Mouse (Mus musculus) hindbrain, postnatal 0 days (tissue): Measurements from ENCODE around the gene Gm45713. TPM values are rescaled to one million over a fixed set of nuclear protein-coding genes. Genes with fewer than 3 reads are reported as not detected.

ENCODE experiments used
- ATAC-seq: fragments of 200-750 bp; cut with Nextera tagmentation; 2 replicates; pipeline ENCODE4 v1.8.0; 2017; ENCODE audit warnings: mild to moderate bottlenecking, moderate TSS enrichment, moderate library complexity
- DNase-seq: peaks from one replicate; pipeline ENCODE4 v3.0.0-alpha.2; 2015; ENCODE audit warnings: low spot score
- H3K27ac ChIP-seq: fragments of 300-500 bp; sonication (generic); 2 replicates; pipeline ENCODE4 v1.5.1; 2014; ENCODE audit warnings: mild to moderate bottlenecking
- H3K27me3 ChIP-seq: fragments of 300-500 bp; sonication (generic); 2 replicates; pipeline ENCODE4 v1.6.1; 2014; ENCODE audit warnings: low read length, mixed read lengths; ENCODE audit not compliant: insufficient read depth
- H3K36me3 ChIP-seq: fragments of 300-500 bp; sonication (generic); 2 replicates; pipeline ENCODE4 v1.6.1; 2014; ENCODE audit warnings: low read length, mixed read lengths; ENCODE audit not compliant: insufficient read depth
- H3K4me1 ChIP-seq: fragments of 300-500 bp; sonication (generic); 2 replicates; pipeline ENCODE4 v1.6.1; 2014; ENCODE audit warnings: antibody characterized with exemption, low read length, mixed read lengths; ENCODE audit not compliant: insufficient read depth
- H3K4me2 ChIP-seq: fragments of 300-500 bp; sonication (generic); 2 replicates; pipeline ENCODE4 v1.6.1; 2014; ENCODE audit warnings: low read depth, mild to moderate bottlenecking, low read length, moderate library complexity, mixed read lengths
- H3K4me3 ChIP-seq: fragments of 300-500 bp; sonication (generic); 2 replicates; pipeline ENCODE4 v1.5.1; 2014; ENCODE audit warnings: low read length
- H3K9ac ChIP-seq: fragments of 300-500 bp; sonication (generic); replicated peaks from 2 replicates; pipeline ENCODE4 v1.6.1; 2014; ENCODE audit warnings: mild to moderate bottlenecking, low read length, moderate library complexity, mixed read lengths
- H3K9me3 ChIP-seq: fragments of 300-500 bp; sonication (generic); 2 replicates; pipeline ENCODE4 v1.6.1; 2016; ENCODE audit warnings: low read length, mixed read lengths
- CTCF ChIP-seq: IDR thresholded peaks from 2 replicates; pipeline ENCODE4 v1.5.1; 2016; ENCODE audit warnings: antibody characterized with exemption, control low read depth, low read depth
- WGBS: fragments of 180-500 bp; shearing (Covaris S2); extraction: QIAGEN DNeasy Blood & Tissue Kit; methylation state at CpG from one replicate; pipeline ENCODE4 v1.1.7; 2014; 5-methylcytosine and 5-hydroxymethylcytosine counted together
- polyA plus RNA-seq: library from polyadenylated mRNA; unstranded; fragments of >200 nt; fragmentation: Nextera tagmentation; extraction: Ambion mirVana; gene quantifications from 2 replicates; pipeline ENCODE4 v1.2.1, GENCODE M21; 2015
- total RNA-seq: library from RNA; depleted of rRNA; stranded (reverse); fragments of >200 nt; gene quantifications from 2 replicates; pipeline ENCODE4 v1.2.3, GENCODE M21; 2014

Gm45713 gene
- total and polyA plus RNA-seq, 2 experiments from 2014 or later: 0.15 TPM; not detected in 1

GRCm38 (mm10) chr7:45147267-45147666 is 11.2 kb upstream of the Gm45713 start:
- Histone ChIP-seq H3K4me1 (no peaks in the 10 kb centered on the region), H3K36me3 (no peaks in the 10 kb centered on the region; the same call in 1 of the 2 replicates), H3K9ac (no peak overlapping the region), H3K4me3 (no peak overlapping the region), H3K9me3 (no peaks in the 10 kb centered on the region), H3K4me2 (no peak overlapping the region), H3K27me3 (no peaks in the 10 kb centered on the region), H3K27ac (no peak overlapping the region)
- 91% methylated on average over 11 of the region's 11 CpGs for WGBS
- ATAC-seq: no peak
- TF ChIP-seq CTCF: no peak
- DNase-seq: no peak

DNA sequence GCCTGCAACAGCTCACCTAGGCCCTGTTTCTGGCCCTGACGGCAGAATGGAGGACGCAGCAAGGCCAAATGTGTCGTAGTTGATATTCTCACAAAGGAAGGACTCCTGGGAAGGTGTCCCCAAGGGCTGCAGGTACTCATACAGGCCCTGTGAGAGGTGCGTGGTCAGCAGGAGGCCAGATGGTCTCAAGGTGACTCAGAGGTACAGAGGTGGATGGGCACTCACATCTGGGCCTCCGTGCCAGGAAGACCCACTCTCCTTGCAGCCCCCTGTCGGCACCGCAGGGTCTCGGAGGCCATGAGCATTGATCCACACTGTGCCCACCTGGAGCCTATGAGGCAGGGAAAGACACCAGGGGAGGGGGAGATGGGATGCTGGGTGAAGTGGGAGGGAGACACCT is 9.4 kb upstream of the Gm45713 start:
- 93% methylated on average over 8 of the region's 8 CpGs for WGBS
- no peaks in the 10 kb centered on the region for H3K27me3 ChIP-seq
- H3K36me3 ChIP-seq: no peaks in the 10 kb centered on the region; the same call in 1 of the 2 replicates
- ATAC-seq (no peak), DNase-seq (no peak)
- no peak overlapping the region for H3K27ac ChIP-seq
- TF ChIP-seq CTCF: no peak
- no peaks in the 10 kb centered on the region for H3K4me1 ChIP-seq
- H3K9ac ChIP-seq: no peak overlapping the region
- no peak overlapping the region for H3K4me3 ChIP-seq
- no peak overlapping the region for H3K4me2 ChIP-seq
- no peaks in the 10 kb centered on the region for H3K9me3 ChIP-seq

- Histone ChIP-seq H3K9me3 (no peaks in the 10 kb centered on the region), H3K27ac (no peak overlapping the region), H3K4me3 (no peak overlapping the region), H3K4me1 (no peaks in the 10 kb centered on the region), H3K4me2 (no peak overlapping the region), H3K9ac (no peak overlapping the region), H3K36me3 (no peaks in the 10 kb centered on the region; the same call in 1 of the 2 replicates), H3K27me3 (no peaks in the 10 kb centered on the region)
- ATAC-seq (no peak), DNase-seq (no peak)
- TF ChIP-seq CTCF: no peak
- WGBS: 91% methylated on average over 13 of the region's 13 CpGs
These were observed 8.5 kb upstream of the Gm45713 start for GRCm38 (mm10) chr7:45144368-45145174.

DNA sequence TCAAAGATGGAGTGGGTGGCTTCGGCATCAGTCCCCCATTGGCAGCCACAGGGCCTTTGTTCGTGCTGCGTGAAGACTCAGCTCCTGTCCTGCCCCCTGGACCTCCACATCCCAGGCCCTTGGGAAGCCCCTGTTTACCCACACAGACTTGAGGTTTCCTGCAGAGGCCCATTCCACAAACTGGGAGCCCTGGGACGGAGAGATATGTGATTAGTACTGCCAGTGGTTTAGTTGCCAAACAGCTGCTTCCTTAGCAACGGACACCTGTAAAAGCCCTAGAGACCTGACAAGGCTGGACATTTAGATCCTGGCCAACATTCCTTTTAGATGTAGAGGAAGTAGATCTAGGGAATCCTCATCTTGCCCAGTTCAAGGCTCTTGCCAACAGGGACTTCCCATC is 5.9 kb upstream of the Gm45713 start:
- Histone ChIP-seq H3K9ac (no peak overlapping the region), H3K4me1 (no peaks in the 10 kb centered on the region), H3K27ac (no peak overlapping the region), H3K9me3 (no peaks in the 10 kb centered on the region), H3K4me3 (no peak overlapping the region), H3K27me3 (no peaks in the 10 kb centered on the region), H3K4me2 (no peak overlapping the region), H3K36me3 (no peaks in the 10 kb centered on the region; the same call in 1 of the 2 replicates)
- WGBS: 90% methylated on average over 5 of the region's 5 CpGs
- DNase-seq (no peak), ATAC-seq (no peak)
- TF ChIP-seq CTCF: no peak

GRCm38 (mm10) chr7:45141319-45141718 is 5.3 kb upstream of the Gm45713 start:
- Histone ChIP-seq H3K27ac (no peak overlapping the region), H3K9ac (no peak overlapping the region), H3K4me3 (no peak overlapping the region), H3K4me2 (no peak overlapping the region), H3K27me3 (no peaks in the 10 kb centered on the region), H3K36me3 (no peaks in the 10 kb centered on the region; the same call in 1 of the 2 replicates), H3K9me3 (no peaks in the 10 kb centered on the region), H3K4me1 (no peaks in the 10 kb centered on the region)
- 83% methylated on average over 3 of the region's 3 CpGs for WGBS
- no peak for ATAC-seq
- TF ChIP-seq CTCF: no peak
- no peak for DNase-seq

DNA sequence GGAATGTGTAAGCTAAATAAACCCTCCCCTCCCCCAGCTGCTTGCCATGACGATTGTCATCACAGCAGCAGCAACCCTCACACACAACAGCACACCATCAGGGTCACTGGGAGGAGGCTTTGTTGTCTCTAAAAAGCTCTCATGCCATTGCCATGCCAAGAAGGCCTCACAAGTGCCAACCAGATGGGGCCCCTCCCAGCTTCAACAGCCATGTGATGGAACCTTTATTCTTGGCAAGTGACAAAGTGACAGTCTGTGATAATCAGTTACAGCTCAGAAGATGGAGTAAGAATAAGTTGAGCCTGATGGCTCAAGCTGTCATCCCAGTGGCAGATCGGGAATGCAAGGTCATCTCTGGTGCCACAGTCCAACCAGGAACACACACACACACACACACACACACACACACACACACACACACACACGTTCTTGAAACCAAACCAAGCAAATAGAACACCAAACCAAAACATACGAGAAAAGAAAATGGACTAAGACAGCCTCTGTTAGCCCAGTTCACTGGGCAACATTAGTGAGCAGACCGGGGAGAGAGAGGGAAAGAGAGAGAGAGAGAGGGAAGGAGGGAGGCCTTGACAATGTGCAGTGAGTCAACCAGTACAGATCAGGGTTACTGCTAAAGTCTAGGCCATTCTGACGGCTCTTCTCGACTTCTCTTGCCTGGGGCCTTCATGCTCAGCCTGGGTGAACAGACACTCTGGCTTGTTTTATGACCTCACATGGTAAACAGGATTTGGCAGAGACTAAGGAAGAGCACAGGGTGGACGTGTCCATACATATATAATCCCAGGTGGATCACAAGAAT is 4.1 kb upstream of the Gm45713 start:
- H3K4me1 ChIP-seq: no peaks in the 10 kb centered on the region
- ATAC-seq (no peak), DNase-seq (peak; percentile 34)
- no peak overlapping the region for H3K9ac ChIP-seq
- no peaks in the 10 kb centered on the region; the same call in 1 of the 2 replicates for H3K36me3 ChIP-seq
- no peak overlapping the region for H3K4me2 ChIP-seq
- H3K27me3 ChIP-seq: no peaks in the 10 kb centered on the region
- no peaks in the 10 kb centered on the region for H3K9me3 ChIP-seq
- H3K4me3 ChIP-seq: no peak overlapping the region
- no peak overlapping the region for H3K27ac ChIP-seq
- 71% methylated on average over 8 of the region's 8 CpGs for WGBS
- no peak for TF ChIP-seq CTCF
